Mouse (Mus musculus): ENCODE results near the gene Dnajc13. TPM values are rescaled to one million over a fixed set of nuclear protein-coding genes. Genes with fewer than 3 reads are reported as not detected.

The Dnajc13 gene
- total RNA-seq, 2 experiments from 2014 or later = 41.4 to 44.6 TPM

- no peak for DNase-seq
These were observed 80.4 kb downstream of the Dnajc13 start for GRCm38 (mm10) chr9:104182328-104182727.

GRCm38 (mm10) chr9:104181626-104182025 lies 81.1 kb downstream of the Dnajc13 start:
- DNase-seq = no peak

- no peak for DNase-seq
These were observed 82.7 kb downstream of the Dnajc13 start for GRCm38 (mm10) chr9:104180046-104180445.

DNA sequence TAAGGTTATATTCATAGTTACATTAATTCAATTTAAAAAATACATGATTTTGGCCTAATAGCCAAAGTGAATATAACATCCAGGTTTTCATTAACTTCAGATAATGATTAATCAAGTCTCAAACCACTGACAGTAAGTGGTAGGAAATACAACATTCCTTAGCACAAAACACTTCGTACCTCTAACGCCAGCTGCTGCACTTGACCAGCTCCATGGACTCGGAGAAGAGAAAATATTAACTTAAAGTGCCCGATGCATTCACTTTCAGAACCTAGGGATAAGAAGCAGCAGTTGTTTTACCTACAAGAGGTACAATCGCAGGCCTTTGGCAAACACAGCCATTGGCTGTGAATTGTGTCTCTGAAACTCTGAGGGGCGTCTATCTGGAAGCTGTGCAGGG lies 90.4 kb downstream of the Dnajc13 start:
- no peak for DNase-seq

DNA sequence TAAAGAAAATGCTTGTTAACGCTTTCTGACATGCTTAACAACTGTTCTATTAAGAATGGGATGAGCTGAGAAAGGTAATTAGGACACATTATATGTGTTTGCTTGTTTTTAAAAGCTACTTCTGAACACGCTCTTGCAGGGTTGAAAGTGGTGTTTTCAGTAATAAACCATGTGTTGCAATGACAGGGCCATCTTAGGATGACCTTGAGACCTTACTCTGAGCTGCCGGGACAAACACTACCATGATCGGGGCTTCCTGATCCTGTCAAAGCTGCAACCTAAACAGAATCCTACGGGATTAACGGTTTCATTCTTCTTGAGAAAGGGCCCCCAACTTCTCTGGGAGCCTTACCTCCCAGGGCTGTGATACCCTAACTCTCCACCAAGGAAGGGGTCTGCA lies 91.1 kb downstream of the Dnajc13 start:
- DNase-seq = no peak

DNA sequence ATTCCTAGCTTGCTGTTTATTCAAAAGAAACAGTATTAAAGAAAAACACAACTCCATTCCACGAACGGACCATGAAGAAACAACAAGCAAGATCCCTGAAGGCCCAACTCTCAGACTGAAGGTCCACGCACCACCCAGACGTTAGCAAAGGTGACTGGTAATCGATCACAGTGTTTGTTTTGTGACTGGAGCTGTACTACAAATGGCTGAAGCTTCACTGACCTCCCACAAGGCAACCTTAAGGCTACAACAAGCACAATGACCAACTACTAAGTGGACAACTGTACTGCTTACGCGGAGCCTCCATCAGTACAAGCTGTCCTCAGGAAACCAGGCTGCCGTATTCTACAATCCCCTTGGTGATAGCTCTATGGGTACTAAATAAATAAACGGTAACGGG lies 92.7 kb downstream of the Dnajc13 start:
- no peak for DNase-seq

- no peak for DNase-seq
These were observed 96.8 kb downstream of the Dnajc13 start for GRCm38 (mm10) chr9:104165926-104166325.

DNA sequence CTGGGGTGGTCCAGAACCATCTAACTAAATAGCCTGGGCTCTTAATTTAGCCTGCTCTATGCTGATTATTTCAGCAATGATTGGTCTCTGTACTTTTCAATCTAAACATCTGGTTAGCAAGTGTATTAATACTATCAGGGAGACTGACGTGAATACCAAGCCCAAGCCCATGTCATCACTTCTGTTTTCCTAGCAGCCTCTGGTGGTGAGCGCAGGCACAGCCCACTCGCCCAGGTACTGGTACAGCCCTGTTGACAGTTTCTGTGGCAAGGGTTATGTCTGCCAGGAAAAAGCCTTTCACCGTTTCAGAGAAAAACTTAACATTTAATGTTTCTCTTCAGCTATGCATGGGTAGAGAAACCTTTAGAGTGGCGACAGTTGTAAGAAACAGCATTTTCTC lies 98.5 kb downstream of the Dnajc13 start:
- DNase-seq = no peak

- DNase-seq = no peak
These were observed 101.6 kb downstream of the Dnajc13 start for GRCm38 (mm10) chr9:104161117-104161516.

- no peak for DNase-seq
These were observed 105.4 kb downstream of the Dnajc13 start for GRCm38 (mm10) chr9:104157291-104157690.

GRCm38 (mm10) chr9:104156506-104156905 lies 106.2 kb downstream of the Dnajc13 start:
- no peak for DNase-seq

- DNase-seq = no peak
These were observed 107.5 kb downstream of the Dnajc13 start for GRCm38 (mm10) chr9:104155100-104155715.

DNA sequence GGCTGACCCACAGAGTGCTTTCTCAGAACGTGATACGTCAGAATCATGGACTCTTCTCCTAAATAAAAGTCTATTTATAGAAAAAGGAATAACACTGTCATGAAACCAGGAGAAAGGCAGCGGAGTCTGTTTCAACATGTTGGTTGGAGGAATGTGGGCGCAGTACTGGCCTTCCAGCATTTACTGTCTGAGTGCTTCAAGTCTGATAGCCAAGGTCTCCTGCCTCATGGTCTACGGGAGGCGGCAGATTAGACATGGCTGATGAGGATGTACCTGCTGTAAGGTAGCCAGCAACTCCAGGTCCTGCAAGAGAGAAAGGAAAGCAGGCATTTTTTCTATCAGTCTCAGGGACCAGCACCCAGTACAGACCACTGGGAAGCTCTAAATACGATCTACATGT lies 110.6 kb downstream of the Dnajc13 start:
- no peak for DNase-seq

GRCm38 (mm10) chr9:104148969-104149368 lies 113.8 kb downstream of the Dnajc13 start:
- no peak for DNase-seq

DNA sequence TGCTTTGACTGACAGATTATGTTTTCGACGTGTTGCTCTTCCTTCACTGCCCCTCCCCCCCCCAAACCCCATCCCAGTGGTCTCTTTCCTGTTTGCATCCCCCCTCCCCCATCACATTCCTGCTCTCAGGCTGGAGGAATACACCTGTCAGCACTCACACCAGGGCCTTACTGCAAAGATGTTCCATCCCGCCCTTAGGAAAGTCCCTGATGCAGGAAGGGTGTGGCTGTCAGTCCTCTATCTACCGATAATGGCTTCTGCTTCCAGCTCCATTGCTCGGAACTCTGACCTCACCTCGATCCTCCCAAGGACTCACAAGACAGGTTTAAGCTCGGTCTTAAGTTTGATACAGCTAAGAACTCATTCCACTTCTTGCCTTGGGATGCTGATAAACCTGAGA lies 116.0 kb downstream of the Dnajc13 start:
- DNase-seq = no peak

- no peak for DNase-seq
These were observed 118.3 kb downstream of the Dnajc13 start for GRCm38 (mm10) chr9:104144314-104144996.

GRCm38 (mm10) chr9:104142805-104143204 lies 119.9 kb downstream of the Dnajc13 start:
- DNase-seq = no peak

- no peak for DNase-seq
These were observed 122.4 kb downstream of the Dnajc13 start for GRCm38 (mm10) chr9:104140351-104140750.

GRCm38 (mm10) chr9:104130141-104130755 lies 132.5 kb downstream of the Dnajc13 start:
- peak; percentile 42 for DNase-seq

- DNase-seq = no peak
These were observed 134.6 kb downstream of the Dnajc13 start for GRCm38 (mm10) chr9:104128110-104128509.

DNA sequence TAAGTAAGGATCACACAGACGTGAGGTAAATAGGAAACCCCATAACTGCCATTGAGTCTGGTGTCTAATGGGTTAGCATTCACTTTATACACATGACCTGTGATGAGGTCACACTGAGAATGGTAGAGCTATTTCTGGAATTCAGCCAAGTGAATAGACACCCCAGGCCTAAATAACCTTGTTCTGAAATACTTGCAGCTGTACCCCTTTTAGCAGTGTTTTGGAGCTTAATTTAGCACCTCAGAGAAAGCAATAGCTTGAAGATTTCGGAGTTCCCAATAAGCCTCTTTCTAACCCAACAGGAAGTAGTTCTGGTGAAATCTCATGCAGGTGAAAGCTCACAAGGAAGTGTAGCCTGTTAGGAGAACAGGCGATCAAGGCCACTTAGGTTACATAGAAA lies 135.9 kb downstream of the Dnajc13 start, which contains the start of gene Ackr4:
Ackr4 (minus strand) TSS at position 101 of the 400 bp plus-strand sequence.
- no peak for DNase-seq

GRCm38 (mm10) chr9:104123622-104124021 lies 139.1 kb downstream of the Dnajc13 start:
- DNase-seq = no peak

- no peak for DNase-seq
These were observed 139.6 kb downstream of the Dnajc13 start for GRCm38 (mm10) chr9:104123101-104123500.

- no peak for DNase-seq
These were observed 153.6 kb downstream of the Dnajc13 start for GRCm38 (mm10) chr9:104109151-104109550.
